ENCODE assay signal across 16 mouse cellular contexts in the genomic region with DNA sequence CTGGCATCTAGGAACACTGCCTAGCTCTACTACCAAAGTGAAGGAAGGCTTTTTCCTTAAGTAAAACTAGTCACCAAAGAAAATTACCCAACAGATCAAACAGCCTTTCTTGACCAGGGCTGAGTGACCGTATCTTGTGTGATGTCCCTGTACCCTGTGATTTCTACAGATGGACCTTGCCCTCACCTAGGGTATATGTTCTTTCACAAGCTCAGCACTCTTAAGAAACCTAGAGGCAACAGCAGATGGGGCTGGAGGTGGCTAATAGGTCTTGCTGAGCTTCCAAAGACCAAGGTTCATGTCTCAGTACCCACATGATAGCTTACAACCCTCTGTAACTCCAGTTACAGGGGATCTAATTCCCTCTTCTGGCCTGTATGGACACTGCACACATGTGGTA.
"Had no signal": no experiment of that assay in that cellular context is flagged by ENCODE, and none has a peak within 500 bp of the region (broad histone marks: within the 10 kb centered on the region; RNA-seq: fewer than 3 reads in every experiment).

No protein-coding gene starts in this region.

- DNase-seq: retina, postnatal 1 day; right cerebral cortex, adult 18-20 months; right cerebral cortex, postnatal 14 days; right cerebral cortex, postnatal 25 days; right cerebral cortex, postnatal 4 days; spleen, adult 18-20 months; thymus, adult 18-20 months; thymus, adult 2 months; thymus, postnatal 14 days; thymus, postnatal 25 days; thymus, postnatal 36 days; thymus, postnatal 4 days had no signal

- H3K4me2 ChIP-seq: neural tube, embryonic 12.5 days; neural tube, embryonic 13.5 days; stomach, embryonic 15.5 days had no signal

- H3K9me3 ChIP-seq: neural tube, embryonic 12.5 days; neural tube, embryonic 13.5 days; stomach, embryonic 15.5 days had no signal

- H3K27me3 ChIP-seq: neural tube, embryonic 12.5 days; neural tube, embryonic 13.5 days; stomach, embryonic 15.5 days had no signal

- H3K9ac ChIP-seq: neural tube, embryonic 12.5 days; neural tube, embryonic 13.5 days; stomach, embryonic 15.5 days had no signal

- H3K4me3 ChIP-seq: neural tube, embryonic 12.5 days; neural tube, embryonic 13.5 days; stomach, embryonic 15.5 days had no signal

- H3K27ac ChIP-seq: neural tube, embryonic 12.5 days; neural tube, embryonic 13.5 days; stomach, embryonic 15.5 days; stomach, postnatal 0 days had no signal

- H3K4me1 ChIP-seq: neural tube, embryonic 12.5 days; neural tube, embryonic 13.5 days; stomach, embryonic 15.5 days had no signal
